Mouse (Mus musculus) erythroid progenitor cell, adult 5-6 weeks (primary cell): ENCODE results near the gene Ppia. TPM values are rescaled to one million over a fixed set of nuclear protein-coding genes. Genes with fewer than 3 reads are reported as not detected.

Experiments
- total RNA-seq, 2 experiments: library from RNA; stranded (forward) in 1 of 2; stranded (reverse) in 1 of 2; fragments of 150-400 nt in 1 of 2; fragments of 186-747, 209-891 nt in 1 of 2; gene quantifications; 2 replicates each; pipeline versions ENCODE4 v1.2.3 to v1.2.4; 2015 to 2017; ENCODE audit warnings: low replicate concordance in 2 of 2

Gene Ppia
- total RNA-seq, 2 experiments from 2014 or later: 288 to 1,152 TPM

Other genes starting within 250 kb of the Ppia start
- gene A730071L15Rik, start 215.4 kb upstream of the Ppia start, total RNA-seq (2015; ENCODE audit: low replicate concordance): not detected in 2 replicates
- gene A730071L15Rik, start 215.4 kb upstream of the Ppia start, total RNA-seq (2017; ENCODE audit: low replicate concordance): not detected in 2 replicates
- gene Nudcd3, start 215.0 kb upstream of the Ppia start, total RNA-seq (2015; ENCODE audit: low replicate concordance): 15.1 and 15.5 TPM in 2 replicates
- gene Nudcd3, start 215.0 kb upstream of the Ppia start, total RNA-seq (2017; ENCODE audit: low replicate concordance): 13.8 and 15.3 TPM in 2 replicates
- gene Npc1l1, start 185.3 kb upstream of the Ppia start, total RNA-seq (2015; ENCODE audit: low replicate concordance): not detected in 2 replicates
- not detected in 2 replicates for gene Npc1l1, start 185.3 kb upstream of the Ppia start, total RNA-seq (2017; ENCODE audit: low replicate concordance)
- gene Ddx56, start 147.7 kb upstream of the Ppia start, total RNA-seq (2015; ENCODE audit: low replicate concordance): 8.4 and 11.2 TPM in 2 replicates
- 3.2 and 6.4 TPM in 2 replicates for gene Ddx56, start 147.7 kb upstream of the Ppia start, total RNA-seq (2017; ENCODE audit: low replicate concordance)
- 13.4 and 13.7 TPM in 2 replicates for gene Tmed4, start 140.6 kb upstream of the Ppia start, total RNA-seq (2015; ENCODE audit: low replicate concordance)
- 5.1 and 12.1 TPM in 2 replicates for gene Tmed4, start 140.6 kb upstream of the Ppia start, total RNA-seq (2017; ENCODE audit: low replicate concordance)
- gene Ogdh, start 123.8 kb upstream of the Ppia start, total RNA-seq (2015; ENCODE audit: low replicate concordance): 112 and 117 TPM in 2 replicates
- gene Ogdh, start 123.8 kb upstream of the Ppia start, total RNA-seq (2017; ENCODE audit: low replicate concordance): 81.0 and 99.9 TPM in 2 replicates
- 16.6 and 17.6 TPM in 2 replicates for gene Zmiz2, start 26.4 kb upstream of the Ppia start, total RNA-seq (2015; ENCODE audit: low replicate concordance)
- 5.1 and 7.8 TPM in 2 replicates for gene Zmiz2, start 26.4 kb upstream of the Ppia start, total RNA-seq (2017; ENCODE audit: low replicate concordance)
- 180 and 209 TPM in 2 replicates for gene H2afv, start 29.0 kb downstream of the Ppia start, total RNA-seq (2015; ENCODE audit: low replicate concordance)
- 100 and 160 TPM in 2 replicates for gene H2afv, start 29.0 kb downstream of the Ppia start, total RNA-seq (2017; ENCODE audit: low replicate concordance)
- gene Purb, start 60.5 kb downstream of the Ppia start, total RNA-seq (2015; ENCODE audit: low replicate concordance): 40.7 and 50.7 TPM in 2 replicates
- 41.3 and 43.5 TPM in 2 replicates for gene Purb, start 60.5 kb downstream of the Ppia start, total RNA-seq (2017; ENCODE audit: low replicate concordance)
- gene Myo1g, start 105.5 kb downstream of the Ppia start, total RNA-seq (2015; ENCODE audit: low replicate concordance): 6.3 and 16.6 TPM in 2 replicates
- 6.3 and 14.6 TPM in 2 replicates for gene Myo1g, start 105.5 kb downstream of the Ppia start, total RNA-seq (2017; ENCODE audit: low replicate concordance)
- gene Ccm2, start 131.4 kb downstream of the Ppia start, total RNA-seq (2015; ENCODE audit: low replicate concordance): 18.7 and 30.6 TPM in 2 replicates
- gene Ccm2, start 131.4 kb downstream of the Ppia start, total RNA-seq (2017; ENCODE audit: low replicate concordance): 9.8 and 31.8 TPM in 2 replicates
- not detected in 2 replicates for gene Nacad, start 190.6 kb downstream of the Ppia start, total RNA-seq (2015; ENCODE audit: low replicate concordance)
- gene Nacad, start 190.6 kb downstream of the Ppia start, total RNA-seq (2017; ENCODE audit: low replicate concordance): 0.98 and 2.7 TPM in 2 replicates
- gene Tbrg4, start 210.6 kb downstream of the Ppia start, total RNA-seq (2015; ENCODE audit: low replicate concordance): 10.1 and 21.8 TPM in 2 replicates
- gene Tbrg4, start 210.6 kb downstream of the Ppia start, total RNA-seq (2017; ENCODE audit: low replicate concordance): 3.1 and 9.2 TPM in 2 replicates
- gene Wap, start 223.2 kb downstream of the Ppia start, total RNA-seq (2015; ENCODE audit: low replicate concordance): not detected in 2 replicates
- gene Wap, start 223.2 kb downstream of the Ppia start, total RNA-seq (2017; ENCODE audit: low replicate concordance): not detected in 2 replicates
- gene Ramp3, start 243.1 kb downstream of the Ppia start, total RNA-seq (2015; ENCODE audit: low replicate concordance): 2.5 TPM in 1 of 2 replicates, not detected in the other
- gene Ramp3, start 243.1 kb downstream of the Ppia start, total RNA-seq (2017; ENCODE audit: low replicate concordance): not detected in 2 replicates